Mouse (Mus musculus) intestine, embryonic 14.5 days (tissue): Measurements from ENCODE around the gene Scn1b. TPM values are rescaled to one million over a fixed set of nuclear protein-coding genes. Genes with fewer than 3 reads are reported as not detected.
A peak's percentile ranks its signal among the peaks of the same experiment; 100 is the strongest.

Experiments used
- ATAC-seq: fragments of 200-750 bp; cut with Nextera tagmentation; replicated peaks from 2 replicates; pipeline ENCODE4 v1.8.0; 2017; ENCODE audit warnings: low read depth, moderate number of reproducible peaks, moderate TSS enrichment, moderate library complexity; ENCODE audit not compliant: low FRiP score, low TSS enrichment
- DNase-seq: peaks from one replicate; pipeline ENCODE4 v3.0.0-alpha.2; 2018; ENCODE audit warnings: low spot score
- H3K27ac ChIP-seq: fragments of 300-500 bp; sonication (generic); 2 replicates; pipeline ENCODE4 v1.5.1; 2014; ENCODE audit warnings: low read depth, mild to moderate bottlenecking, control low read depth
- H3K27me3 ChIP-seq: fragments of 300-500 bp; sonication (generic); replicated peaks from 2 replicates; pipeline ENCODE4 v1.6.1; 2014; ENCODE audit warnings: low read length, control low read depth; ENCODE audit not compliant: control insufficient read depth, insufficient read depth
- H3K36me3 ChIP-seq: fragments of 300-500 bp; sonication (generic); 2 replicates; pipeline ENCODE4 v1.6.1; 2014; ENCODE audit warnings: low read length, control low read depth; ENCODE audit not compliant: control insufficient read depth, insufficient read depth
- H3K4me1 ChIP-seq: fragments of 300-500 bp; sonication (generic); replicated peaks from 2 replicates; pipeline ENCODE4 v1.6.1; 2014; ENCODE audit warnings: low read length, control low read depth, mixed read lengths; ENCODE audit not compliant: control insufficient read depth, insufficient read depth
- H3K4me2 ChIP-seq: fragments of 300-500 bp; sonication (generic); 2 replicates; pipeline ENCODE4 v1.6.1; 2014; ENCODE audit warnings: low read length
- H3K4me3 ChIP-seq: fragments of 300-500 bp; sonication (generic); 2 replicates; pipeline ENCODE4 v1.5.1; 2014; ENCODE audit warnings: low read depth, low read length, control low read depth, mixed read lengths
- H3K9ac ChIP-seq: fragments of 300-500 bp; sonication (generic); 2 replicates; pipeline ENCODE4 v1.6.1; 2014; ENCODE audit warnings: mild to moderate bottlenecking, low read length
- H3K9me3 ChIP-seq: fragments of 300-500 bp; sonication (generic); 2 replicates; pipeline ENCODE4 v1.6.1; 2016; ENCODE audit warnings: low read length, control low read depth; ENCODE audit not compliant: control insufficient read depth
- WGBS: fragments of 180-500 bp; shearing (Covaris S2); extraction: QIAGEN DNeasy Blood & Tissue Kit; methylation state at CpG from one replicate; pipeline ENCODE4 v1.1.7; 2014; 5-methylcytosine and 5-hydroxymethylcytosine counted together
- polyA plus RNA-seq: library from polyadenylated mRNA; unstranded; fragments of >200 nt; fragmentation: Nextera tagmentation; extraction: Ambion mirVana; gene quantifications from 2 replicates; pipeline ENCODE4 v1.2.1, GENCODE M21; 2014

Gene Scn1b
- polyA plus RNA-seq, 1 experiment from 2014 or later: 2.4 TPM

DNA sequence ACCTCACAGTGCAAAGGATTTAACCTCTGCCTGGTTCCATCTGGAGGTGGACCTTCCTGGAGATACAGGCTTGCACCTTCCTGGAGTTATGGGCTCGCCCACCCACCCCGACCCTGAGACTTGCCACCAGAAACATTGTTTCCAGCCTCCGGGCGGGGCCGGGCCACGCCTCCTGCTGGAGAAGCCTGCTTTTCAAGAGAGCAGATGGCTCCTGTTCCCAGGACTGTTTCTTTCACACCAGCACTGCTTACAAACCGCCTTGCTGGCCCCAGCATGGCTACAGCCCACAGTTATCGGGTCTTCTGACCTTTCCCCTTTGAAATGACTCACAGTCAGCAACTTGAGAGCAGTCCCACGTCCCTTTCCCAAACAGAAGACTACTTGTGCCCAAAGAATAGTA, 54.5 kb downstream of the Scn1b start:
- Histone ChIP-seq H3K36me3 (no peaks in the 10 kb centered on the region), H3K9ac (no peak overlapping the region), H3K9me3 (no peaks in the 10 kb centered on the region), H3K4me3 (no peak overlapping the region), H3K27ac (peak overlapping the region; percentile 51; the same call in 1 of the 2 replicates), H3K27me3 (no peaks in the 10 kb centered on the region), H3K4me1 (peaks cover 8% of the 10 kb centered on the region), H3K4me2 (peak overlapping the region; percentile 6; the same call in 1 of the 2 replicates)
- 24% methylated on average over 9 of the region's 9 CpGs for WGBS
- no peak for DNase-seq
- ATAC-seq: no peak

GRCm38 (mm10) chr7:31070324-31070723, 56.5 kb downstream of the Scn1b start:
- no peaks in the 10 kb centered on the region for H3K27me3 ChIP-seq
- DNase-seq: no peak
- H3K4me1 ChIP-seq: peaks cover 8% of the 10 kb centered on the region
- no peaks in the 10 kb centered on the region for H3K9me3 ChIP-seq
- no peak overlapping the region for H3K4me3 ChIP-seq
- H3K27ac ChIP-seq: no peak overlapping the region
- no peak overlapping the region for H3K4me2 ChIP-seq
- H3K9ac ChIP-seq: no peak overlapping the region
- ATAC-seq: no peak
- WGBS: 83% methylated on average over 6 of the region's 6 CpGs
- no peaks in the 10 kb centered on the region for H3K36me3 ChIP-seq

GRCm38 (mm10) chr7:31069491-31069890, 57.3 kb downstream of the Scn1b start:
- H3K27me3 ChIP-seq: no peaks in the 10 kb centered on the region
- DNase-seq (no peak), ATAC-seq (no peak)
- H3K4me2 ChIP-seq: no peak overlapping the region
- H3K36me3 ChIP-seq: no peaks in the 10 kb centered on the region
- peaks cover 8% of the 10 kb centered on the region for H3K4me1 ChIP-seq
- no peaks in the 10 kb centered on the region for H3K9me3 ChIP-seq
- WGBS: 84% methylated on average over 14 of the region's 14 CpGs
- H3K9ac ChIP-seq: no peak overlapping the region
- H3K27ac ChIP-seq: no peak overlapping the region
- no peak overlapping the region for H3K4me3 ChIP-seq

- Histone ChIP-seq H3K27ac (no peak overlapping the region), H3K4me2 (no peak overlapping the region), H3K27me3 (no peaks in the 10 kb centered on the region), H3K36me3 (no peaks in the 10 kb centered on the region), H3K9ac (no peak overlapping the region), H3K4me3 (no peak overlapping the region), H3K4me1 (peaks cover 8% of the 10 kb centered on the region), H3K9me3 (no peaks in the 10 kb centered on the region)
- DNase-seq (no peak), ATAC-seq (peak; percentile 51)
- 41% methylated on average over 5 of the region's 5 CpGs for WGBS
Measured at GRCm38 (mm10) chr7:31067836-31068235, 59.0 kb downstream of the Scn1b start.

Other genes starting within 250 kb of the Scn1b start
- 0.12 TPM in 1 of 2 replicates, not detected in the other for gene Cd22, start 246.7 kb downstream of the Scn1b start, polyA plus RNA-seq
- 0.22 and 0.35 TPM in 2 replicates for gene Mag, start 212.1 kb downstream of the Scn1b start, polyA plus RNA-seq
- not detected in 2 replicates for gene Hamp2, start 202.3 kb downstream of the Scn1b start, polyA plus RNA-seq
- not detected in 2 replicates for gene Hamp, start 183.0 kb downstream of the Scn1b start, polyA plus RNA-seq
- 22.3 and 22.7 TPM in 2 replicates for gene Usf2, start 170.2 kb downstream of the Scn1b start, polyA plus RNA-seq
- 123 and 135 TPM in 2 replicates for gene Lsr, start 153.5 kb downstream of the Scn1b start, polyA plus RNA-seq
- gene Fam187b, start 153.2 kb downstream of the Scn1b start, polyA plus RNA-seq: 7.1 and 9.4 TPM in 2 replicates
- gene Fxyd5, start 84.5 kb downstream of the Scn1b start, polyA plus RNA-seq: 18.1 and 22.8 TPM in 2 replicates
- gene Fxyd7, start 75.5 kb downstream of the Scn1b start, polyA plus RNA-seq: 21.1 and 23.0 TPM in 2 replicates
- 71.8 and 74.1 TPM in 2 replicates for gene Fxyd1, start 69.8 kb downstream of the Scn1b start, polyA plus RNA-seq
- 1.2 and 2.4 TPM in 2 replicates for gene Lgi4, start 67.7 kb downstream of the Scn1b start, polyA plus RNA-seq
- gene Fxyd3, start 50.3 kb downstream of the Scn1b start, polyA plus RNA-seq: 70.2 and 71.5 TPM in 2 replicates
- 23.5 and 29.0 TPM in 2 replicates for gene Hpn, start 11.7 kb downstream of the Scn1b start, polyA plus RNA-seq
- 54.2 and 66.2 TPM in 2 replicates for gene Gramd1a, start 28.9 kb upstream of the Scn1b start, polyA plus RNA-seq
- not detected in 2 replicates for gene Scgb2b2, start 163.5 kb upstream of the Scn1b start, polyA plus RNA-seq
- gene Scgb1b2, start 164.8 kb upstream of the Scn1b start, polyA plus RNA-seq: not detected in 2 replicates
- gene Scgb2b3, start 235.1 kb upstream of the Scn1b start, polyA plus RNA-seq: not detected in 2 replicates
- gene Scgb1b3, start 248.6 kb upstream of the Scn1b start, polyA plus RNA-seq: not detected in 2 replicates